Mouse (Mus musculus): ENCODE measurements around the gene Cltc.

Cltc gene

GRCm38 (mm10) chr11:86647706-86648447 is 109.5 kb downstream of the Cltc start:
- no peak for DNase-seq (ENCODE audit: low read depth, low spot score)

- no peak for DNase-seq (ENCODE audit: low read depth, low spot score)
Observed at GRCm38 (mm10) chr11:86646885-86647459, 110.4 kb downstream of the Cltc start.

GRCm38 (mm10) chr11:86646136-86646834 is 111.1 kb downstream of the Cltc start:
- DNase-seq (ENCODE audit: low read depth, low spot score): no peak

DNA sequence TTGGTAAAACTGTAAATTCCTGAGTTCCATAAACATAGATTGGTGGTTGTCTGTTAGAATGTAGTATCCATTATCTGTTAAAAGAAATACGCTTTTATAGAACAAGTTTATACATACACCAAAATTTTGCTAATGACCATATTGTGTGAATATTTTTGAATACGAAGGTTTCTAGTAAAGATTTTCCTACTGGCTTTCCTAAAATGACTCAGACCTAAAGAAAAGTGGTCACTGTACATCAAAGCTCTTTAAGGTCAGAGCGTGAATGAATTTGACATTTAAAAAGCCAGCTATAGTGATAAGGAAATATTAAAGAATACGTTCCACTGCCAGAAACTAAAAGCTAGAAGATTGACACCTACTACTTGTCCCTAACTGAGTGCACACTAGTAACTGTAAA is 112.8 kb downstream of the Cltc start:
- DNase-seq (ENCODE audit: low read depth, low spot score): no peak

Data from retina, postnatal 7 days (tissue).